Mouse (Mus musculus): ENCODE results near the gene Gdf7. TPM values are rescaled to one million over a fixed set of nuclear protein-coding genes. Genes with fewer than 3 reads are reported as not detected.

The Gdf7 gene
- polyA plus RNA-seq, 1 experiment from 2014 or later = 2.1 TPM

- H3K9me3 ChIP-seq = no peaks in the 10 kb centered on the region
- H3K27me3 ChIP-seq = no peaks in the 10 kb centered on the region
- no peak overlapping the region for H3K4me2 ChIP-seq
- no peak overlapping the region for H3K4me3 ChIP-seq
- H3K36me3 ChIP-seq = peaks cover 67% of the 10 kb centered on the region
- 72% methylated on average over 4 of the region's 4 CpGs for WGBS
- 0 out of 2 replicates have a peak overlapping the region, but pooled peaks have one; percentile 28 for H3K27ac ChIP-seq
- no peak for ATAC-seq (ENCODE audit: insufficient number of reproducible peaks, insufficient read depth, low FRiP score, low TSS enrichment, low read depth)
- H3K9ac ChIP-seq = no peak overlapping the region
- 0 out of 2 replicates have a peak, but pooled peaks cover 2% of the 10 kb centered on the region for H3K4me1 ChIP-seq
Measured at GRCm38 (mm10) chr12:8338491-8338890, 36.7 kb upstream of the Gdf7 start.

DNA sequence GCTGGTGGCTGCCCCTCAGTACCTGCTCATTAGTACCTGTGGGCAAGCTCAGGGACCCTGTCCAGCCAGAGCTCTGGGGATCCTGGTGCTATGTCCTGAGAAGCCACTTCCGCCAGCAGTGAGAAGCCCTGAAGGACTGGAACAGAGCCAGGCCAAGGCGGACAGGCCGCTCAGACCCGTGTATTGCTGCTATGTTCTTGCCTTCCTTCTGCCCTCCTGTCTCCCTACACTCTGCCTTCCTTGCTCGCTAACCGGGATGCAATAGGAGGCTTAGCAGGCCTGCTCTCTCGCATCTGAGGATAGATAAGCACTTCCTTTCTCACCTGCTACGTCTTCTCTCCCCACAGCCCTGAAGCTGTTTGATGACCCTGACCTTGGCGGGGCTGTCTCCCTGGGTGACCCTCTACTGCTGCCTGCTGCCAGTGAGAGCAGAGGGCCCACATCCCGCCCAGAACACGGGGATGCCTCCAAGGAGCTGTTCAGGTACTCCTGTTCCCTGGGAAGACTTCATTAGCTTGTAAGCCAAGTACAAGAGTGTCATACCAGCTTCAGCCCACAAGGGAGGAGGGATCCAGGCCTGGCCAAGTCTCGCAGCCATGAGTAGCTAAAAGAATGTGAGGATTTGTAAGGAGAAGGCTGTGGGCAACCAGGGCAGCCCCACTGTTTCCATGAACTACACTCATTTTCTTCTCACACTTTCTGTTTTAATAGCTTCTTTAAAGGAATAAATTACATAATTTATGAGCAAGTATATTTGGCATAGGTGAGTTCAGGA lies 35.7 kb upstream of the Gdf7 start:
- no peak overlapping the region for H3K4me2 ChIP-seq
- H3K4me1 ChIP-seq = 0 out of 2 replicates have a peak, but pooled peaks cover 2% of the 10 kb centered on the region
- H3K27me3 ChIP-seq = no peaks in the 10 kb centered on the region
- H3K36me3 ChIP-seq = peaks cover 64% of the 10 kb centered on the region
- 78% methylated on average over 12 of the region's 12 CpGs for WGBS
- no peak for ATAC-seq (ENCODE audit: insufficient number of reproducible peaks, insufficient read depth, low FRiP score, low TSS enrichment, low read depth)
- H3K27ac ChIP-seq = no peak overlapping the region
- H3K9me3 ChIP-seq = no peaks in the 10 kb centered on the region
- no peak overlapping the region for H3K4me3 ChIP-seq
- no peak overlapping the region for H3K9ac ChIP-seq

GRCm38 (mm10) chr12:8336601-8337285 lies 35.0 kb upstream of the Gdf7 start:
- no peak for ATAC-seq (ENCODE audit: insufficient number of reproducible peaks, insufficient read depth, low FRiP score, low TSS enrichment, low read depth)
- no peak overlapping the region for H3K4me2 ChIP-seq
- peaks cover 63% of the 10 kb centered on the region for H3K36me3 ChIP-seq
- no peak overlapping the region for H3K9ac ChIP-seq
- no peak overlapping the region for H3K4me3 ChIP-seq
- H3K9me3 ChIP-seq = no peaks in the 10 kb centered on the region
- H3K27me3 ChIP-seq = no peaks in the 10 kb centered on the region
- 0 out of 2 replicates have a peak, but pooled peaks cover 2% of the 10 kb centered on the region for H3K4me1 ChIP-seq
- no peak overlapping the region for H3K27ac ChIP-seq
- WGBS = 87% methylated on average over 10 of the region's 10 CpGs

DNA sequence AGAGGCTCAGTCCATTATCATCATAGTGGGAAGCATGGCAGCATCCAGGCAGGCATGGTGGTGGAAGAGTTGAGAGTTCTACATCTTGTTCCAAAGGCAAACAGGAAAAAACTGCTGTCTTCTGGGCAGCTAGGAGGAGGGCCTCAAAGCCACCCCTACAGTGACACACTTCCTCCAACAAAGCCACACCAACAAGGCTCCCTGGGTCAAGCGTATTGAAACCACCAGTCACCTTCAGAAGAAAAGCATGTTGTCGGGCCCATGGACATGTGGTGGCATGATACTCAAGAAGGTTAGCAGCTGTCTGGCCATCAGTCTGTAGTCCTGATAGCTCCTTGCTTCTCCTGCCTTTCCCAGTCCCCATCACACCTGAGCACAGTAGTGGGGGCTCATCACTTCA lies 33.7 kb upstream of the Gdf7 start:
- 0 out of 2 replicates have a peak, but pooled peaks cover 2% of the 10 kb centered on the region for H3K4me1 ChIP-seq
- no peak for ATAC-seq (ENCODE audit: insufficient number of reproducible peaks, insufficient read depth, low FRiP score, low TSS enrichment, low read depth)
- 95% methylated on average over 2 of the region's 2 CpGs for WGBS

GRCm38 (mm10) chr12:8334261-8334660 lies 32.5 kb upstream of the Gdf7 start:
- H3K36me3 ChIP-seq = peaks cover 73% of the 10 kb centered on the region
- ATAC-seq (ENCODE audit: insufficient number of reproducible peaks, insufficient read depth, low FRiP score, low TSS enrichment, low read depth) = no peak

More for the DNA sequence above, 33.7 kb upstream of the Gdf7 start:
- Histone ChIP-seq H3K27me3 (no peaks in the 10 kb centered on the region), H3K27ac (no peak overlapping the region), H3K36me3 (peaks cover 65% of the 10 kb centered on the region), H3K4me3 (no peak overlapping the region), H3K4me2 (no peak overlapping the region), H3K9ac (no peak overlapping the region), H3K9me3 (no peaks in the 10 kb centered on the region)

GRCm38 (mm10) chr12:8333617-8334016 lies 31.9 kb upstream of the Gdf7 start:
- 93% methylated on average over 8 of the region's 8 CpGs for WGBS
- Histone ChIP-seq H3K9me3 (no peaks in the 10 kb centered on the region), H3K4me1 (no peaks in the 10 kb centered on the region), H3K36me3 (peaks cover 68% of the 10 kb centered on the region), H3K27ac (no peak overlapping the region), H3K4me2 (no peak overlapping the region), H3K4me3 (no peak overlapping the region), H3K27me3 (no peaks in the 10 kb centered on the region), H3K9ac (no peak overlapping the region)
- no peak for ATAC-seq (ENCODE audit: insufficient number of reproducible peaks, insufficient read depth, low FRiP score, low TSS enrichment, low read depth)

More at GRCm38 (mm10) chr12:8334261-8334660, 32.5 kb upstream of the Gdf7 start:
- no peak overlapping the region for H3K9ac ChIP-seq
- H3K4me1 ChIP-seq = no peaks in the 10 kb centered on the region
- no peaks in the 10 kb centered on the region for H3K27me3 ChIP-seq
- no peak overlapping the region for H3K27ac ChIP-seq
- no peak overlapping the region for H3K4me3 ChIP-seq
- WGBS = 86% methylated on average over 4 of the region's 4 CpGs
- H3K9me3 ChIP-seq = no peaks in the 10 kb centered on the region
- H3K4me2 ChIP-seq = no peak overlapping the region

DNA sequence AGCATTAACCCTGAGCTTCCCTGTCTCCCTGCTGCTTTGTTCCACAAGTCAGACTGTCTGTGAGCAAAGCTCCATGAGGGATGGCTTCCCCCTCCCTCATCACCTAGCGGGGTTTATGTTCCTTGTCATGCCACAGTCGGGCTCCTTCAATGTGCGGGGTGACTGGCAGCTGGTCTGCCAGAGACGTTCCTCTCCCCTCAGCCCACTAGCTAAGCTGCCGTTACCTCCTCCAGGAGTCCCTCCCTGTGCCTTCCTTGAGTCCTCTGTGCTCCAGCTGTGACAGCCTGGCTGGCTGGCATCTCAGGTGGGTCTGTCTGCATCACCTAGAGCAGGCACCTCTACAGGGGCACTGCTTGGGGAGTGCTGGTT lies 30.4 kb upstream of the Gdf7 start:
- H3K4me3 ChIP-seq = no peak overlapping the region
- no peak overlapping the region for H3K27ac ChIP-seq
- H3K9ac ChIP-seq = no peak overlapping the region
- WGBS = 67% methylated on average over 5 of the region's 5 CpGs
- no peaks in the 10 kb centered on the region for H3K9me3 ChIP-seq
- ATAC-seq (ENCODE audit: insufficient number of reproducible peaks, insufficient read depth, low FRiP score, low TSS enrichment, low read depth) = no peak
- no peaks in the 10 kb centered on the region for H3K27me3 ChIP-seq
- peaks cover 59% of the 10 kb centered on the region for H3K36me3 ChIP-seq
- H3K4me2 ChIP-seq = no peak overlapping the region
- peaks cover 6% of the 10 kb centered on the region for H3K4me1 ChIP-seq

GRCm38 (mm10) chr12:8331489-8332173 lies 29.9 kb upstream of the Gdf7 start:
- peaks cover 9% of the 10 kb centered on the region for H3K4me1 ChIP-seq
- no peak overlapping the region for H3K9ac ChIP-seq
- no peak overlapping the region for H3K4me3 ChIP-seq
- no peak overlapping the region for H3K4me2 ChIP-seq
- peaks cover 53% of the 10 kb centered on the region for H3K36me3 ChIP-seq
- no peaks in the 10 kb centered on the region for H3K27me3 ChIP-seq
- 0 out of 2 replicates have a peak overlapping the region, but pooled peaks have one; percentile 7 for H3K27ac ChIP-seq
- 67% methylated on average over 14 of the region's 14 CpGs for WGBS
- no peak for ATAC-seq (ENCODE audit: insufficient number of reproducible peaks, insufficient read depth, low FRiP score, low TSS enrichment, low read depth)
- no peaks in the 10 kb centered on the region for H3K9me3 ChIP-seq

DNA sequence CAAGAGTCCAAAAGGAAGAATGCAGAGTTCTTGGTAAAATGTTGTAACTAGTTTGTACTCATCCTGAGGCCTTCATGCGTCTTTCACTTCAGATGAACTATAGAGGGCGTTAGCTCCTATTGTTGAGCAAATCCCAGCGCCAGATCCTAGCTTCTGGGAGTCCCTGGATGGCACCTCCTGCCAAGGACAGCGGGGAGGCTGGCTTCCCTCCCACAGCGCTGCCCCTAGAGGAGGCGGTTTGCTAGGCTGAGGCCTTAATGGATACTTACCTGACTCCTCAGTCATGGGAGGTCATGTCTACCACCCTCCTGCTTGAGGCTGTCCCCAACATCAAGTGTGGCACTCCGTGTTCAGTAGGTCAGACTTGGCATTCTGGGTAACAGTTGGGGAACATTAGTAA lies 27.5 kb upstream of the Gdf7 start:
- Histone ChIP-seq H3K4me3 (no peak overlapping the region), H3K27me3 (no peaks in the 10 kb centered on the region), H3K9ac (no peak overlapping the region), H3K36me3 (peaks cover 50% of the 10 kb centered on the region), H3K4me1 (peaks cover 9% of the 10 kb centered on the region), H3K27ac (no peak overlapping the region), H3K9me3 (no peaks in the 10 kb centered on the region), H3K4me2 (no peak overlapping the region)
- ATAC-seq (ENCODE audit: insufficient number of reproducible peaks, insufficient read depth, low FRiP score, low TSS enrichment, low read depth) = no peak
- WGBS = 95% methylated on average over 7 of the region's 7 CpGs

GRCm38 (mm10) chr12:8327675-8328053 lies 25.9 kb upstream of the Gdf7 start:
- no peak for ATAC-seq (ENCODE audit: insufficient number of reproducible peaks, insufficient read depth, low FRiP score, low TSS enrichment, low read depth)
- Histone ChIP-seq H3K4me1 (peaks cover 9% of the 10 kb centered on the region), H3K4me3 (no peak overlapping the region), H3K27ac (peak overlapping the region; percentile 24; the same call in 1 of the 2 replicates), H3K9ac (no peak overlapping the region), H3K9me3 (no peaks in the 10 kb centered on the region), H3K4me2 (no peak overlapping the region), H3K27me3 (no peaks in the 10 kb centered on the region), H3K36me3 (peaks cover 46% of the 10 kb centered on the region)
- 72% methylated on average over 1 of the region's 1 CpGs for WGBS

- Histone ChIP-seq H3K36me3 (peaks cover 49% of the 10 kb centered on the region), H3K4me2 (no peak overlapping the region), H3K4me3 (no peak overlapping the region), H3K4me1 (peaks cover 9% of the 10 kb centered on the region), H3K27me3 (no peaks in the 10 kb centered on the region), H3K9ac (0 out of 2 replicates have a peak overlapping the region, but pooled peaks have one; percentile 41), H3K27ac (peak overlapping the region; percentile 24), H3K9me3 (no peaks in the 10 kb centered on the region)
- peak; percentile 68 for ATAC-seq (ENCODE audit: insufficient number of reproducible peaks, insufficient read depth, low FRiP score, low TSS enrichment, low read depth)
- 30% methylated on average over 17 of the region's 17 CpGs for WGBS
Measured at GRCm38 (mm10) chr12:8326825-8327674, 25.3 kb upstream of the Gdf7 start.

Measured in embryonic facial prominence, embryonic 13.5 days (tissue).